Mouse (Mus musculus): Measurements from ENCODE around the gene C1s2. TPM values are rescaled to one million over a fixed set of nuclear protein-coding genes. Genes with fewer than 3 reads are reported as not detected.
"Not testable (repeated sequence)": the region's sequence is repeated elsewhere in the genome, so short reads cannot be mapped to it uniquely, and the experiment has no call there.

The C1s2 gene
- polyA plus RNA-seq, 1 experiment from 2014 or later: not detected

GRCm38 (mm10) chr6:124580155-124580554 is 55.7 kb downstream of the C1s2 start:
- WGBS (ENCODE audit: insufficient replicate concordance): 74% methylated on average over 7 of the region's 7 CpGs
- H3K9ac ChIP-seq; H3K9me3 ChIP-seq (replicated peaks); H3K4me1 ChIP-seq (replicated peaks); H3K4me2 ChIP-seq; ATAC-seq (ENCODE audit: insufficient read depth); H3K27ac ChIP-seq (replicated peaks); H3K36me3 ChIP-seq (replicated peaks); H3K27me3 ChIP-seq; H3K4me3 ChIP-seq (replicated peaks): not testable (repeated sequence)

DNA sequence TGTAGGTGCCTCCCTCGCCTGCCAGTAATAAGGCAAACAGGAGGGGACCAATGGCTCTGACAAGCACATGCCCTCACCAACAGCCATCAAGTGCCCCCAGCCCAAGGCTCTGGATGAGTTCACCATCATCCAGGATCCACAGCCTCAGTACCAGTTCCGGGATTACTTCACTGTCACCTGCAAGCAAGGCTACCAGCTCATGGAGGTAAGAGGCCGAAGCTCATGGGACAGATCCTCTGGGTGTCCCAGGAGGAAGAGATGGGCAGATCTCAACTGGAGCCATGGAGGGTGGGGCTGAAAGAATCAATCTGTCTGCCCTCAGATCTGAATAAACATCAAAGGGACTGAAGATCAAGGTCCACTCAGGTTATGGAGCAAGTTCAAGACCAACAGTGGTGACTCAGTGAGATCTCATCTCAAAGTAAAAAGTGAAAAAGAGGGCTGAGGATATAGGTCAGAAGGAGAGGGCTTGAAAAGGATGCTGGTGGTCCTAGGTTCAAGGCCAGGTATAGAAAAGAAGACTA is 60.7 kb downstream of the C1s2 start:
- 68% methylated on average over 3 of the region's 3 CpGs for WGBS (ENCODE audit: insufficient replicate concordance)
- H3K36me3 ChIP-seq (replicated peaks); H3K4me2 ChIP-seq: not testable (repeated sequence)

More for the DNA sequence above, 60.7 kb downstream of the C1s2 start:
- not testable (repeated sequence) for ATAC-seq (ENCODE audit: insufficient read depth); H3K4me1 ChIP-seq (replicated peaks); H3K9ac ChIP-seq; H3K27me3 ChIP-seq; H3K4me3 ChIP-seq (replicated peaks); H3K27ac ChIP-seq (replicated peaks); H3K9me3 ChIP-seq (replicated peaks)

Other genes with a start within 250 kb of the C1s2 start
- gene Pex5, start 221.0 kb downstream of the C1s2 start, polyA plus RNA-seq (2015; fragmentation: Nextera tagmentation; extraction: Ambion mirVana): 21.7 and 26.8 TPM in 2 replicates
- 4.2 and 5.0 TPM in 2 replicates for gene Clstn3, start 171.3 kb downstream of the C1s2 start, polyA plus RNA-seq (2015; fragmentation: Nextera tagmentation; extraction: Ambion mirVana)
- 11.2 and 12.5 TPM in 2 replicates for gene C1rl, start 143.0 kb downstream of the C1s2 start, polyA plus RNA-seq (2015; fragmentation: Nextera tagmentation; extraction: Ambion mirVana)
- gene C1ra, start 123.7 kb downstream of the C1s2 start, polyA plus RNA-seq (2015; fragmentation: Nextera tagmentation; extraction: Ambion mirVana): 18.8 and 22.5 TPM in 2 replicates
- gene C1s1, start 93.7 kb downstream of the C1s2 start, polyA plus RNA-seq (2015; fragmentation: Nextera tagmentation; extraction: Ambion mirVana): 47.0 and 59.5 TPM in 2 replicates
- gene C1rb, start 65.8 kb downstream of the C1s2 start, polyA plus RNA-seq (2015; fragmentation: Nextera tagmentation; extraction: Ambion mirVana): not detected in 2 replicates
- gene Lpcat3, start 26.9 kb upstream of the C1s2 start, polyA plus RNA-seq (2015; fragmentation: Nextera tagmentation; extraction: Ambion mirVana): 82.0 and 85.6 TPM in 2 replicates
- gene Emg1, start 76.1 kb upstream of the C1s2 start, polyA plus RNA-seq (2015; fragmentation: Nextera tagmentation; extraction: Ambion mirVana): 122 and 128 TPM in 2 replicates
- gene Phb2, start 76.3 kb upstream of the C1s2 start, polyA plus RNA-seq (2015; fragmentation: Nextera tagmentation; extraction: Ambion mirVana): 242 and 243 TPM in 2 replicates
- gene Ptpn6, start 102.6 kb upstream of the C1s2 start, polyA plus RNA-seq (2015; fragmentation: Nextera tagmentation; extraction: Ambion mirVana): 38.1 and 43.7 TPM in 2 replicates
- gene Grcc10, start 105.3 kb upstream of the C1s2 start, polyA plus RNA-seq (2015; fragmentation: Nextera tagmentation; extraction: Ambion mirVana): 75.9 and 76.4 TPM in 2 replicates
- gene Gm45234, start 119.9 kb upstream of the C1s2 start, polyA plus RNA-seq (2015; fragmentation: Nextera tagmentation; extraction: Ambion mirVana): not detected in 2 replicates
- gene Atn1, start 120.4 kb upstream of the C1s2 start, polyA plus RNA-seq (2015; fragmentation: Nextera tagmentation; extraction: Ambion mirVana): 1.3 and 2.0 TPM in 2 replicates
- 0.39 and 0.41 TPM in 2 replicates for gene Eno2, start 133.6 kb upstream of the C1s2 start, polyA plus RNA-seq (2015; fragmentation: Nextera tagmentation; extraction: Ambion mirVana)
- not detected in 2 replicates for gene Lrrc23, start 143.6 kb upstream of the C1s2 start, polyA plus RNA-seq (2015; fragmentation: Nextera tagmentation; extraction: Ambion mirVana)
- 9.2 and 9.5 TPM in 2 replicates for gene Spsb2, start 172.6 kb upstream of the C1s2 start, polyA plus RNA-seq (2015; fragmentation: Nextera tagmentation; extraction: Ambion mirVana)
- 405 and 414 TPM in 2 replicates for gene Tpi1, start 178.2 kb upstream of the C1s2 start, polyA plus RNA-seq (2015; fragmentation: Nextera tagmentation; extraction: Ambion mirVana)
- gene Usp5, start 193.4 kb upstream of the C1s2 start, polyA plus RNA-seq (2015; fragmentation: Nextera tagmentation; extraction: Ambion mirVana): 54.9 and 55.4 TPM in 2 replicates
- 192 and 194 TPM in 2 replicates for gene Cdca3, start 193.5 kb upstream of the C1s2 start, polyA plus RNA-seq (2015; fragmentation: Nextera tagmentation; extraction: Ambion mirVana)
- gene Gnb3, start 204.2 kb upstream of the C1s2 start, polyA plus RNA-seq (2015; fragmentation: Nextera tagmentation; extraction: Ambion mirVana): 0.29 and 0.68 TPM in 2 replicates
- 1.6 TPM in 2 replicates for gene P3h3, start 221.7 kb upstream of the C1s2 start, polyA plus RNA-seq (2015; fragmentation: Nextera tagmentation; extraction: Ambion mirVana)
- gene Gpr162, start 227.9 kb upstream of the C1s2 start, polyA plus RNA-seq (2015; fragmentation: Nextera tagmentation; extraction: Ambion mirVana): 0.06 and 0.09 TPM in 2 replicates

Measured in liver, embryonic 15.5 days (tissue).